Mouse (Mus musculus) gastrocnemius, postnatal 36 days (tissue): ENCODE data around the gene Ralb. TPM values are rescaled to one million over a fixed set of nuclear protein-coding genes. Genes with fewer than 3 reads are reported as not detected.

Source experiments
- DNase-seq, 2 experiments: peaks; one replicate each; pipeline ENCODE4 v3.0.0; 2022
- intact Hi-C: fragments of 180-260 bp; cut with DNase I; formaldehyde crosslinking; loops from one replicate; pipeline ENCODE4 v1.15.1; 2025
- long read RNA-seq, 2 experiments: library from polyadenylated mRNA; stranded (forward); transcript quantifications; one replicate each; pipeline ENCODE4 v2.0.0; 2021
- total RNA-seq, 2 experiments: library from RNA; stranded (reverse); gene quantifications; 2 replicates each; pipeline ENCODE4 v1.2.3; 2021

Gene Ralb
- total RNA-seq, result 1 to 10 TPM; 7.6 to 9.5 TPM
- long read RNA-seq, experiment 1, transcript Ralb-201 (5 exons, 2,289 nt), result major isoform, 9 of 19 reads
- long read RNA-seq, experiment 1, partial matches to known transcripts, result 2 of 19 reads
- long read RNA-seq, experiment 1, other reads (novel, unspliced or antisense), result 8 of 19 reads
- long read RNA-seq, experiment 2, transcript Ralb-201 (5 exons, 2,289 nt), result major isoform, 11 of 19 reads
- long read RNA-seq, experiment 2, partial matches to known transcripts, result 7 of 19 reads
- long read RNA-seq, experiment 2, other reads (novel, unspliced or antisense), result 1 of 19 reads

- intact Hi-C loops, result no loop called here
- DNase-seq, result peak; percentile 96 to 97
Measured at GRCm38 (mm10) chr1:119504260-119505062, at the start of gene Ralb. TSS of gene Ralb (minus strand) at chr1:119504794.

DNA sequence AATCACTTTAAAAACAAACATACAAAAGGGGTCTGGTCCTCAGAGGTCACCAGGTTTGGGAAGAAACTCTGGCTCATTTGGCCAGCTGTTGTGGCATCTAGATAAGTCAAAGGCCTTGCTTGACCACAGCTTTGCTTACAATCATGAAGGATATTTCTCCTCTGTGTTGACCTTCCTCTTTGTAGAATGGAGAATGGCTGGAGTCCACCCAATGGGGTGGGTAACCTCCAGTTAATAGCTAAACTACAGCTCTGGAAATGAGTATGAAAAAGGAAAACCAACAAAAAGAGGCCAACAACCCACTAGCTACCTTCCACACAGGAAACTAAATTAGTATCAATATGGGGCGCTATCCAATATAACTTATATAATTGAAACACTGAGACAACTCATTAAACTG, 47.1 kb upstream of the Ralb start:
- intact Hi-C loops, result no loop called here
- no peak for DNase-seq

- DNase-seq, result no peak
- intact Hi-C loops, result no loop called here
Measured at GRCm38 (mm10) chr1:119550064-119550463, 45.5 kb upstream of the Ralb start.

DNA sequence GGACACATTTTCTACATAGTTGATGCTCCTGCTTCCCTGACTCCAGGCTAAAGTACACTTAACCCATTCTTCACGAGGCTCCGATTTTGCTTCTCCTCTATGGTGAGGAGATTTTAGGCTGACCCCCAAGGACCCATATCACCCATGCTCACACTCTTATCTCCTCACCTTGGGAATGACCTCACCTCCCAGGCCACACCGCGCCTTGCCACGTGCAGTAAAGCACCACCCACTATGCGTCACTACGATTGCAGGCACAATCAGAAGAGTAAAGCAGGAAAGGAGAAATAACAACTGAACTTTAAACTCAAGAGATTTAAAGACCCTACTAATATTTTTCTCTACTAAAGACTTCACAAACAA, 44.7 kb upstream of the Ralb start:
- intact Hi-C loops, result loop anchor here (2.0 to 5.0 kb wide), 3 partner anchors 125 to 463 kb away; no protein-coding TSS in a partner anchor

DNA sequence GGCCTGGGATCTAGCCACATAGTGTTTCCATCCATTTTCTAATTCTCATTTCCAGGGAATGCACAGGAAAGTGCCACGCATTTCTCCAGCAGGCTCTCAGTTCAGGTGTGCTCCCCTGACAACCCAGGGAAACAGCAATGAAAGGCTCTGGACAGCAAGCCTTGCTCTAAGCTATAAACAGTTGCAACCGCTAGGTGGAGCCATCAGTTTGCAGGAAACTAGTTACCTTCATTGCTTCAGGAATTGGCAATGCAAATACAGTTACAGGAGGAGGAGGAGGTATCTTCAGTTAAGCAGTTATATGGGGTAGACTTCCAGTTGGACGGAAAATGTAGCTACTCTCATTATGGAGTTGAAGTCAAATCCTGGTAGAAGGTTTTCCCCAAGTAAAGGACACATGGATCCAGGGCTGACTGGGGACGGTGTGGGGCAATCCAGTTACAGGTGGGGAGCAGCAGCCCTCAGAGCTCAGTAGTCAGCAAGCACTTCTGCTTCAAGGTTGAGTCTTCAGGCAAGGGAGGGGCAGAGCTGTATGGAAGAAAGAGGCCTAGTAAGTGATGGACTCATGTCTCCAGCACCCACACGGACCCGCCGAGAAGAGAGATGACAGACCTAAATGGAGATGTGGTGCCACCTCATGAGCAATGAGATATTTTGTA, 44.2 kb upstream of the Ralb start:
- peak; percentile 39 to 67 for DNase-seq
- intact Hi-C loops, result loop anchor here (2.0 to 5.0 kb wide), 3 partner anchors 126 to 464 kb away; no protein-coding TSS in a partner anchor

More for the DNA sequence above, 44.7 kb upstream of the Ralb start:
- DNase-seq, result no peak

DNA sequence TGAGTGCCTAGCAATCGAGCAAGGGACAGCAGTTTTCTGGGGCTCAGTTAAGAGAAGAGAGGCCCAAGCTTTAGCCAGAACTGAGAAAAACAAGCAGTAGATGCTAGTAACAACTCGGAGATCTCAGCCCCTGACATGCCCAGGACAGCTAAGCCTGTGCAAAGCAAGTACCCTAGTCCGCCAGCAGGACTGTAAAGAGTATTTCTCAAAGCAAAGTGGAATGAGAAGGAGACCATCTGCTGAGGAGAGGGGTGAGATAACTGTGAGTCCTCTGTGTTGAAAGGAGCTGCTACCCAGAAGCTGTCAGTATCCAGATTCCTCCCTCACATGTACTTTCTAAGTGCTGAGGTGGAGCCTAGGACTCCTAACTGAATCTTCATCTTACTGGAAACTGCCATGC, 41.9 kb upstream of the Ralb start:
- no peak for DNase-seq
- intact Hi-C loops, result loop anchor here (5.0 kb wide), 1 partner anchor 466 kb away; no protein-coding TSS in a partner anchor

DNA sequence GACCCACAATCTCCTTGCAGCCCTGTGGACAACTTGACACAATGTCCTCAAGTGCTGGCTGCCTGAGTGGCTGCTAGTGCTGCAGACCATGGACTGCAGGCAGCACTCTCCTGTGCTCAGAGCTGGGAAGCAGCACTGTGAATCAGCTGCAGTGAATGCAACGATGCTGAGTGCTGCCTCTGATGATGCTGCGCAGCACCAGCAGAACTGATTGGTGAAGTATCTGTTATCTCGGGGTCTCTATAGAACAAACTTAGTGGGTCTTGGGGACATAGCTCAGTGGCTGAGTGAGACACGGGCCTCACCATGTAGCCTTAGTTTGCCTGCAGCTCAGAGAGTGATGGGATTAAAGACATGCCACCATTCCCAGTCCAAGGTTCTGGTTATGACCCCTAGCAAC, 41.1 kb upstream of the Ralb start:
- no peak for DNase-seq
- intact Hi-C loops, result loop anchor here (5.0 kb wide), 1 partner anchor 467 kb away; no protein-coding TSS in a partner anchor

DNA sequence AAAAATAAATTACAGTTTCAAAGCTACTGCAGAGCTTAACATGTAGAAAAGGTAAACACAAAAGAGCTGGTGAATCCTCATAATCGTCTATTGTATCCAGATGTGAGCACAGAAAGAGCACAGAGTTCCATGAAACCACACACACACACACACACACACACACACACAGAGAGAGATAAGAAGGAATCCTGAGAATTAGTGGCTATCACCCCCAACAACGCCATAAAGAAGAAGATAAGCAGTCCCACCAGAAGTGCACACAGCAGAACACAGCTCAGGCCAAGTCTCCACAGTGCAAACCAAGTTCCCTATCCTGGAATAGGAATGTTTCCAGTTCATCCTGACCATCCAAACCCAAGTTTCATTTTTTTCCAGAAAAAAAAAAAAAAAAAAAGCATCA, 40.6 kb upstream of the Ralb start:
- DNase-seq, result no peak
- intact Hi-C loops, result loop anchor here (5.0 kb wide), 1 partner anchor 467 kb away; no protein-coding TSS in a partner anchor

DNA sequence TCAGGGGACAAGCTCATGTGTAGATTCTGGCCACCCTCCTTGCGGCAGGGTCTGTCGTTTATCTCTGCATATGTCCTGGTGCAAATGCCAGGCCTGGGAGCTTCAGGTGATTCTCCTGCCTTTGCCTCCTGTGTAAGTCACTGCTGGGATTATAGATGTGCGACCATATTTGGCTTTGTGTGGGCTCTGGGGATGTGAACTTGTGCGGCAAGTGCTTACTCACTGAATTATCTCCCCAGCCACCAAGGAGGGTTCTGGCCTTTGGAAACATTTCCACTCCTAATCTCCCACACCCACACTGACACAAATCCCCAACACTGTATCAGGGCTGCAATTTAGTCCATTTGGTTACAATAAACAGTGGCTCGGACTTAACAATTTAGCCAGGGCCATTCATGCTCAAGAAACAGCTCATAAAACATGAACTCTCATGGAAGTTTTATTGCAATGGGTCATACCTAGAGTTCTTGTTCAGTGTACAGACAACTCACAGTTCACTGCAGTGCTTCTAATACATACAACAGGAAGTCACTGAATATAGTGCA, 40.1 kb upstream of the Ralb start:
- no peak for DNase-seq
- intact Hi-C loops, result loop anchor here (5.0 kb wide), 1 partner anchor 468 kb away; no protein-coding TSS in a partner anchor

GRCm38 (mm10) chr1:119543316-119543715, 38.7 kb upstream of the Ralb start:
- DNase-seq, result no peak
- intact Hi-C loops, result no loop called here

DNA sequence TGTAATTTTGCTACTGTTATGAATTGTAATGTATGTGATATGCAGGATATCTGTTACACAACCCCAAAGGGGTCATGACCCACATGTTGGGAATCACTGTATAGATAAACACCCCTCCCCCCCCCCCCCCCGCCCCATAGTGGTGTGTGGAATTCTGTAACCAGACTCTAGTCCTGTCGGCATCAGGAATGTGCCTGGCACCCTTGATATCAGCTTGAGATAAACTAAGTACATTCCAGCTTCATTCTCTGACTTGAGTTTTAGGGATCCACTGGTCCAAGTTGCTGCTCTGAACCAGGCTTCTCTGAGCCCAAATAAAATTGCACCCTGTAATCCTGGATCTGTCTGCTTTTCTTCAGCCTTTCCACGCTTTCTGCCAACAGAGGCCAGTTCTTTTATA, 37.0 kb upstream of the Ralb start:
- DNase-seq, result no peak
- intact Hi-C loops, result no loop called here

DNA sequence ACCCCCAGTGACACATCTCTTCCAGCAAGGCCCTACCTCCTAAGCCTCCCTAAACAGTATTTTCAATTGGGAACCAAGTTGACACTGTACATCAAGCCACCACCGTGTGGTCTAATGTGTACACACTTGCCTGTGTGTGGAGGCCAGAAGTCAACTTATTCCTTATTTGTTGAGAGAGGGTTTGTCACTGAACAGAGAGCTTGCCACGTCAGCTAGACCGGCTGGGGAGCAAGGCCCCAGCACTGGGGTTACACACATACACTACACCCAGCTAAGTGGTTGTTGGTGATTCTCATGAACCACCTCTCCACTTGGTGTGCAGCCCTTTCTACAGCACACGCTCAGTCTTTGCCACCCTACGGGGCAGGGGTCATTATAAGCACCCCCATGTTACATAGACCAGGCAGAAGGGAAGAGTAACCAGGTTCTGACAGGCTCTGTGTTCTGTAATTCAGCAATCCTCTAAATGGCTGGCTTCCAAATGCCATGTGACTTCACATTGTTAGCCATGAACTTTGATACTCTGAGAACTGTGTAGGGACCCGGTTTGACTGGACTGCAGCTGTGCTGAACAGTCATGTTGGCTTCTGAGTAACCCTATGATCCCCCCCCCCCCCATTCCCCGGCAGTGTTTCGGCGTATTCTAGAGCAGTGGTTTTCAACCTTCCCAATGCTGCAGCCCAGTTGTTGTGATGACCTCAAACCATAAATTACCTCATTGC, 36.4 kb upstream of the Ralb start:
- intact Hi-C loops, result no loop called here
- DNase-seq, result no peak

GRCm38 (mm10) chr1:119539252-119539651, 34.7 kb upstream of the Ralb start:
- intact Hi-C loops, result no loop called here
- no peak for DNase-seq

GRCm38 (mm10) chr1:119537651-119538050, 33.1 kb upstream of the Ralb start:
- DNase-seq, result no peak
- intact Hi-C loops, result no loop called here

DNA sequence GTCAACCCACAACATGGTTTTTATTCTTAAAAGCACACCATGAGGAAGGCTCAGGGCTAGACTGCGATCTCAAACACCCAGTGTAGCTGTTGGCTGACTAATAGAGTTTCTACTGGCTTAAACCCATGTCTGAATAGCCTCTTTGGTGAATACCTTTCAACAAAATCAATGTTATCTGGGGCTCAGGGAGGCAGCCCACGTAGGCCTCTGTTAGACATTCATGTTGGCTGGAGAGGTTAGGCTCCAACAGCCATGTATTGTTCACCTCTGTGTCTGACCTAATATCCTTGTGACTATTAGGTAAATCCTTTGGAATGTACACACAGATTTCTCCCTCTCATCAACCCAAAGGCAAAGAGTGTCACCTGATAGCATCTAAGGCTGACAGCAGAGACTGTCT, 31.5 kb upstream of the Ralb start:
- intact Hi-C loops, result no loop called here
- DNase-seq, result no peak

DNA sequence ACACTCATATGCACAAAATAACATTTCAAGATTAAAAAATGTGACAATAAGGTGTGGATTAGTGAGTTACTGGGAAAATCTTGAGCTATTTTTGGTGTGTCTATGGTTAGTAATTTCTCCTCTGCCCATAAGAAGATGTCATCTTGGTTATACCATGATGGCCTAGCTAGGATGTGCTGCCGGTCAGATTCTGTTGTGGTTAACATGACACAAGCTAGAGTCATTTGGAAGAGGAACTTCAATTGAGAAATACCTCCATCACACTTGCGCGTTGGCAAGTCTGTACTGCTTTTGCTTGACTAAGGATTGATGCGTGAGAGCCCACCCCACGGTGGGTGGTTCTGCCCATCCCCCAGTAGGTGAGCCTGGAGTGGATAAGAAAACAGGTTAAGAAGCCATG, 29.7 kb upstream of the Ralb start:
- intact Hi-C loops, result no loop called here
- DNase-seq, result no peak

GRCm38 (mm10) chr1:119533093-119533805, 28.7 kb upstream of the Ralb start:
- no peak for DNase-seq
- intact Hi-C loops, result no loop called here

GRCm38 (mm10) chr1:119532165-119532564, 27.6 kb upstream of the Ralb start:
- no peak for DNase-seq
- intact Hi-C loops, result no loop called here

DNA sequence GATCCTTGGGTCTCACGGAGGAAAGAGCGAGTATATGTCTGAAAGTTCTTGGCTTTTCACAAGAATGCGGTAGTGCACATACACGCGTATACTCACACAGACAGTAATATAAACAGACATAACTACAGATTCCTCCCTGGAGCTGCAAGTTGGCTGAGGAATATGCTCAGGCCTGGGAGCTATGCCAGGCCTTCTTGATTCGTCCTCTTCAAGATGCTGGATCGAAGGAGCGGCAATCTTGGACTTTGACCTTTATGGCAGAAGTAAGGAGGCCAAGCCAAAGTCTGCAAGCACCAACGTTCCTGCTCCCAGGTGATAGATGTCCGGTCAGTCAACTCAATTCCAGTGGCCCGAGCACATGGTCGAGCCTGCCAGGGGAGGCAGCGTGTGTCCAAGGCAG, 26.3 kb upstream of the Ralb start:
- DNase-seq, result no peak
- intact Hi-C loops, result no loop called here
